In genomic region chr4:46600473-46601257, GRCm38 (mm10) we compare ENCODE assay signal across 8 mouse cellular contexts. TPM values are rescaled to one million over a fixed set of nuclear protein-coding genes. Genes with fewer than 3 reads are reported as not detected.
DNase-seq lines count a peak whose midpoint lies in the region; ATAC-seq and TF ChIP-seq lines count a peak whose summit lies in the region.

No protein-coding gene starts in this region.

- in situ Hi-C loops in CH12.LX (cut with MboI; ENCODE audit: low pct_ligation_motif_present, low pct_unique_long_range_greater_than_20kb, low sequenced_read_pairs): no loop called here

- no peak for TF ChIP-seq CTCF in heart, postnatal 0 days (IDR thresholded peaks at IDR 0.05; ENCODE audit: low read depth)
- no peak for TF ChIP-seq CTCF in CH12.LX (conservative IDR thresholded peaks at IDR 0.05 in 1 of 2, IDR thresholded peaks at IDR 0.05 in 1 of 2; ENCODE audit: low read depth in 2 of 2, low read length in 2 of 2)
- TF ChIP-seq CTCF in embryonic fibroblast, embryonic 13.5 days (IDR thresholded peaks at IDR 0.05; ENCODE audit: borderline replicate concordance, insufficient read depth, low read length): no peak

- TF ChIP-seq POLR2A in CH12.LX (IDR thresholded peaks at IDR 0.05; ENCODE audit: low read depth, low read length): no peak
- TF ChIP-seq POLR2A in embryonic fibroblast, embryonic 13.5 days (IDR thresholded peaks at IDR 0.05; ENCODE audit: low read depth, low read length): no peak

- TF ChIP-seq RAD21 in CH12.LX (IDR thresholded peaks at IDR 0.05; ENCODE audit: low read depth, low read length): no peak

- no peak for ATAC-seq in heart, postnatal 0 days (ENCODE audit: insufficient read depth, low read depth)
- peak; percentile 33 for ATAC-seq in neural tube, embryonic 14.5 days (ENCODE audit: low read depth)

- peaks cover 10% of the 10 kb centered on the region; the same call in 1 of the 2 replicates for H3K4me1 ChIP-seq in heart, postnatal 0 days (ENCODE audit: control insufficient read depth, insufficient read depth)
- H3K4me1 ChIP-seq in CH12.LX (ENCODE audit: control insufficient read depth in 1 of 2, insufficient read depth in 2 of 2): peaks cover 32 to 82% of the 10 kb centered on the region in 2 experiments
- no peaks in the 10 kb centered on the region for H3K4me1 ChIP-seq in embryonic fibroblast, embryonic 13.5 days (ENCODE audit: control insufficient read depth, insufficient read depth, low read length)
- peaks cover 25% of the 10 kb centered on the region for H3K4me1 ChIP-seq in limb, embryonic 10.5 days
- no peaks in the 10 kb centered on the region for H3K4me1 ChIP-seq in neural tube, embryonic 14.5 days (ENCODE audit: control insufficient read depth, insufficient read depth, low read length)

- no peak for DNase-seq in heart, postnatal 0 days (ENCODE audit: low spot score)
- DNase-seq in heart, adult 18-20 months: no peak
- DNase-seq in CH12.LX (ENCODE audit: extremely low read depth): no peak
- DNase-seq in limb, embryonic 10.5 days (ENCODE audit: low spot score): no peak
- no peak for DNase-seq in natural killer cell, adult 2 months (ENCODE audit: low spot score in 2 of 2)
- DNase-seq in retina, postnatal 1 day: no peak

- WGBS in heart, postnatal 0 days: 34% methylated on average over 20 of the region's 20 CpGs
- WGBS in limb, embryonic 10.5 days: 38% methylated on average over 20 of the region's 20 CpGs
- WGBS in neural tube, embryonic 14.5 days: 35% methylated on average over 20 of the region's 20 CpGs

- peak overlapping the region; percentile 55 for H3K4me3 ChIP-seq in heart, postnatal 0 days (ENCODE audit: low read depth, low read length)
- H3K4me3 ChIP-seq in CH12.LX (replicated peaks in 1 of 3; ENCODE audit: low read depth in 2 of 3, low read length in 2 of 3, poor library complexity in 1 of 3): peak overlapping the region; percentile 59 to 99 (median 89)
- H3K4me3 ChIP-seq in embryonic fibroblast, embryonic 13.5 days (ENCODE audit: insufficient read depth, low read length): peak overlapping the region; percentile 47; the same call in 1 of the 2 replicates
- peak overlapping the region; percentile 62 for H3K4me3 ChIP-seq in limb, embryonic 10.5 days
- peak overlapping the region; percentile 61 for H3K4me3 ChIP-seq in neural tube, embryonic 14.5 days (ENCODE audit: low read depth, low read length)

- H3K9me3 ChIP-seq in heart, postnatal 0 days (replicated peaks; ENCODE audit: control insufficient read depth, low read length): no peaks in the 10 kb centered on the region
- no peaks in the 10 kb centered on the region for H3K9me3 ChIP-seq in CH12.LX (replicated peaks; ENCODE audit: low read length)
- no peaks in the 10 kb centered on the region for H3K9me3 ChIP-seq in limb, embryonic 10.5 days (replicated peaks)
- no peaks in the 10 kb centered on the region for H3K9me3 ChIP-seq in neural tube, embryonic 14.5 days (ENCODE audit: control insufficient read depth, low read length)

- no peak overlapping the region for H3K27ac ChIP-seq in heart, postnatal 0 days (ENCODE audit: low read depth)
- peak overlapping the region; percentile 85 for H3K27ac ChIP-seq in CH12.LX (ENCODE audit: insufficient read depth, low read depth)
- no peak overlapping the region for H3K27ac ChIP-seq in embryonic fibroblast, embryonic 13.5 days (ENCODE audit: insufficient read depth, low read length)
- H3K27ac ChIP-seq in limb, embryonic 10.5 days: peak overlapping the region; percentile 64
- H3K27ac ChIP-seq in neural tube, embryonic 14.5 days (ENCODE audit: low read depth, low read length): no peak overlapping the region

- dilution Hi-C loops in CH12.LX (cut with MboI; ENCODE audit: extremely low pct_ligation_motif_present, extremely low pct_unique_long_range_greater_than_20kb, low sequenced_read_pairs): no loop called here

- H3K4me2 ChIP-seq in heart, postnatal 0 days (ENCODE audit: low read depth, low read length): peak overlapping the region; percentile 86; the same call in 1 of the 2 replicates
- peak overlapping the region; percentile 94 for H3K4me2 ChIP-seq in CH12.LX (ENCODE audit: insufficient read depth, low read depth, poor library complexity, severe bottlenecking)
- peak overlapping the region; percentile 92 for H3K4me2 ChIP-seq in neural tube, embryonic 14.5 days (ENCODE audit: low read depth, low read length)

- no peak overlapping the region for H3K9ac ChIP-seq in heart, postnatal 0 days (replicated peaks; ENCODE audit: low read depth, low read length)
- peak overlapping the region; percentile 98 for H3K9ac ChIP-seq in CH12.LX (ENCODE audit: insufficient read depth, low read depth)
- H3K9ac ChIP-seq in neural tube, embryonic 14.5 days (replicated peaks; ENCODE audit: low read depth, low read length): peak overlapping the region; percentile 69

- no peaks in the 10 kb centered on the region for H3K36me3 ChIP-seq in heart, postnatal 0 days (replicated peaks; ENCODE audit: control insufficient read depth, insufficient read depth, low read length)
- peaks cover 6 to 31% of the 10 kb centered on the region in 2 experiments for H3K36me3 ChIP-seq in CH12.LX (replicated peaks in 1 of 2; ENCODE audit: control insufficient read depth in 1 of 2, insufficient read depth in 1 of 2, low read length in 1 of 2)
- H3K36me3 ChIP-seq in limb, embryonic 10.5 days: no peaks in the 10 kb centered on the region
- no peaks in the 10 kb centered on the region for H3K36me3 ChIP-seq in neural tube, embryonic 14.5 days (ENCODE audit: control insufficient read depth, insufficient read depth, low read length)

- no peak for TF ChIP-seq EP300 in heart, postnatal 0 days (IDR thresholded peaks at IDR 0.05; ENCODE audit: low read depth)
- no peak for TF ChIP-seq EP300 in CH12.LX (IDR thresholded peaks at IDR 0.05; ENCODE audit: low read length)

- H3K79me2 ChIP-seq in CH12.LX (replicated peaks; ENCODE audit: control insufficient read depth, extremely low read depth, insufficient read depth, poor library complexity, severe bottlenecking): peaks cover 60% of the 10 kb centered on the region

- H3K27me3 ChIP-seq in heart, postnatal 0 days (ENCODE audit: control insufficient read depth, insufficient read depth, low read length): peaks cover 62% of the 10 kb centered on the region
- no peaks in the 10 kb centered on the region for H3K27me3 ChIP-seq in CH12.LX (replicated peaks)
- peaks cover 92% of the 10 kb centered on the region for H3K27me3 ChIP-seq in limb, embryonic 10.5 days (ENCODE audit: low read depth, poor library complexity, severe bottlenecking)
- H3K27me3 ChIP-seq in neural tube, embryonic 14.5 days (ENCODE audit: control insufficient read depth, insufficient read depth, low read length): peaks cover 12% of the 10 kb centered on the region; the same call in 1 of the 2 replicates

TF ChIP-seq in CH12.LX, 34 proteins besides CTCF, POLR2A, EP300 and RAD21 (continues in another document):
- TF ChIP-seq IRF4 (IDR thresholded peaks at IDR 0.05; ENCODE audit: low read depth, low read length): no peak
- TF ChIP-seq BHLHE40 (IDR thresholded peaks at IDR 0.05; ENCODE audit: low read depth, low read length): no peak
- TF ChIP-seq ZKSCAN1 (IDR thresholded peaks at IDR 0.05; ENCODE audit: borderline replicate concordance, low read depth, low read length): no peak
- TF ChIP-seq CHD2 (IDR thresholded peaks at IDR 0.05; ENCODE audit: low read length): no peak
- no peak for TF ChIP-seq SIN3A (IDR thresholded peaks at IDR 0.05; ENCODE audit: low read length)
- no peak for TF ChIP-seq SMC3 (IDR thresholded peaks at IDR 0.05; ENCODE audit: low read depth, low read length)
- no peak for TF ChIP-seq ELF1 (IDR thresholded peaks at IDR 0.05; ENCODE audit: low read depth, low read length)
- TF ChIP-seq E2F4 (IDR thresholded peaks at IDR 0.05; ENCODE audit: insufficient replicate concordance, low read depth, low read length): no peak
- TF ChIP-seq ZNF384 (IDR thresholded peaks at IDR 0.05; ENCODE audit: low read depth, low read length): no peak
- no peak for TF ChIP-seq NELFE (IDR thresholded peaks at IDR 0.05; ENCODE audit: low read depth, low read length)
- no peak for TF ChIP-seq JUND (conservative IDR thresholded peaks at IDR 0.05; ENCODE audit: low read depth, low read length)
- TF ChIP-seq USF1 (IDR thresholded peaks at IDR 0.05; ENCODE audit: low read depth, low read length): no peak
- no peak for TF ChIP-seq PAX5 (IDR thresholded peaks at IDR 0.05; ENCODE audit: low read length)
- no peak for TF ChIP-seq MAX (IDR thresholded peaks at IDR 0.05; ENCODE audit: low read length)
- no peak for TF ChIP-seq KAT2A (IDR thresholded peaks at IDR 0.05; ENCODE audit: insufficient replicate concordance, low read length)
- TF ChIP-seq MYC (IDR thresholded peaks at IDR 0.05; ENCODE audit: low read depth, low read length): no peak
- no peak for TF ChIP-seq MAZ (IDR thresholded peaks at IDR 0.05; ENCODE audit: low read depth, low read length)
- no peak for TF ChIP-seq MEF2A (IDR thresholded peaks at IDR 0.05; ENCODE audit: borderline replicate concordance, low read depth, low read length)
- no peak for TF ChIP-seq JUN (IDR thresholded peaks at IDR 0.05; ENCODE audit: insufficient read depth, low read depth, low read length)

RNA-seq across cellular contexts. Expression of gene Coro2a, which starts 1.3 kb away (rescaled TPM):
- total RNA-seq in heart, postnatal 0 days (2014; rRNA removed; ENCODE audit: low replicate concordance): 0.70 and 1.6 TPM in 2 replicates
- polyA plus RNA-seq in heart, postnatal 0 days (2015; fragmentation: Nextera tagmentation; extraction: Ambion mirVana): 0.22 and 0.26 TPM in 2 replicates
- total RNA-seq in heart, adult 18-20 months (2021): 1 to 10 TPM in 1 of 2 experiments, under 1 TPM in 1; 0.32 to 1.0 TPM
- total RNA-seq in CH12.LX (2012; rRNA removed) (71.4 and 129 TPM in 2 replicates), CH12.LX (2014; rRNA removed) (23.3 and 24.6 TPM in 2 replicates)
- polyA plus RNA-seq in CH12.LX (2012; ENCODE audit: insufficient read length, low read depth): 152 and 223 TPM in 2 replicates
- 0.81 and 0.82 TPM in 2 replicates for polyA plus RNA-seq in embryonic fibroblast, embryonic 13.5 days (2011; ENCODE audit: insufficient read length, low read depth, missing spikeins)
- polyA plus RNA-seq in limb, embryonic 10.5 days (2016; fragmentation: Nextera tagmentation; extraction: Ambion mirVana): 2.1 and 2.2 TPM in 2 replicates
- 7.6 and 10.9 TPM in 2 replicates for polyA plus RNA-seq in neural tube, embryonic 14.5 days (2014; fragmentation: Nextera tagmentation; extraction: Ambion mirVana)

RNA-seq across cellular contexts. Expression of gene Tbc1d2, which starts 49.3 kb away (rescaled TPM):
- 4.6 and 6.2 TPM in 2 replicates for total RNA-seq in heart, postnatal 0 days (2014; rRNA removed; ENCODE audit: low replicate concordance)
- 0.85 and 0.93 TPM in 2 replicates for polyA plus RNA-seq in heart, postnatal 0 days (2015; fragmentation: Nextera tagmentation; extraction: Ambion mirVana)
- under 1 TPM; 0.72 to 0.74 TPM for total RNA-seq in heart, adult 18-20 months (2021)
- total RNA-seq in CH12.LX (2012; rRNA removed) (0.59 and 1.1 TPM in 2 replicates), CH12.LX (2014; rRNA removed) (0.12 TPM in 2 replicates)
- polyA plus RNA-seq in CH12.LX (2012; ENCODE audit: insufficient read length, low read depth): 0.27 and 0.29 TPM in 2 replicates
- polyA plus RNA-seq in embryonic fibroblast, embryonic 13.5 days (2011; ENCODE audit: insufficient read length, low read depth, missing spikeins): 5.6 and 9.5 TPM in 2 replicates
- 1.2 and 1.8 TPM in 2 replicates for polyA plus RNA-seq in limb, embryonic 10.5 days (2016; fragmentation: Nextera tagmentation; extraction: Ambion mirVana)
- polyA plus RNA-seq in neural tube, embryonic 14.5 days (2014; fragmentation: Nextera tagmentation; extraction: Ambion mirVana): 0.36 and 0.81 TPM in 2 replicates

Comparison
In these comparisons a context has a peak if more than half of its experiments do, and no peak if none do; other contexts are left out.
1. H3K27ac ChIP-seq: peak in CH12.LX (single experiment) and limb, embryonic 10.5 days (single experiment); none in heart, postnatal 0 days (single experiment), embryonic fibroblast, embryonic 13.5 days (single experiment) and neural tube, embryonic 14.5 days (single experiment).
2. RNA of gene Coro2a, which starts 1.3 kb away (polyA plus RNA-seq): 152 to 223 TPM in CH12.LX; 7.6 to 10.9 TPM in neural tube, embryonic 14.5 days, 2.1 to 2.2 TPM in limb, embryonic 10.5 days, 0.81 to 0.82 TPM in embryonic fibroblast, embryonic 13.5 days and 0.22 to 0.26 TPM in heart, postnatal 0 days; every median in the first group is over 10 times any median in the second.
3. Peak in every context shown above with its lines, with median percentiles within 50 percentile points of each other: H3K4me2 ChIP-seq and H3K4me3 ChIP-seq.